Mouse (Mus musculus) spleen, adult 2 months (tissue): ENCODE data around the gene Ccsap.

ENCODE experiments used
- CTCF ChIP-seq: fragments of 200-500 bp; IDR thresholded peaks from 2 replicates; pipeline ENCODE4 v1.5.1; 2011; ENCODE audit warnings: mild to moderate bottlenecking, inconsistent platforms; ENCODE audit not compliant: insufficient read depth, insufficient read length, insufficient replicate concordance; ENCODE audit errors: extremely low read depth
- POLR2A ChIP-seq: fragments of 200-500 bp; IDR thresholded peaks from 2 replicates; pipeline ENCODE4 v1.6.1; 2011; ENCODE audit warnings: low read depth, low read length, inconsistent platforms

- TF ChIP-seq CTCF: no peak
- no peak for TF ChIP-seq POLR2A
Measured at GRCm38 (mm10) chr8:123882412-123882811, 22.4 kb upstream of the Ccsap start.
